ENCODE assay signal across 12 mouse cellular contexts in the genomic region with DNA sequence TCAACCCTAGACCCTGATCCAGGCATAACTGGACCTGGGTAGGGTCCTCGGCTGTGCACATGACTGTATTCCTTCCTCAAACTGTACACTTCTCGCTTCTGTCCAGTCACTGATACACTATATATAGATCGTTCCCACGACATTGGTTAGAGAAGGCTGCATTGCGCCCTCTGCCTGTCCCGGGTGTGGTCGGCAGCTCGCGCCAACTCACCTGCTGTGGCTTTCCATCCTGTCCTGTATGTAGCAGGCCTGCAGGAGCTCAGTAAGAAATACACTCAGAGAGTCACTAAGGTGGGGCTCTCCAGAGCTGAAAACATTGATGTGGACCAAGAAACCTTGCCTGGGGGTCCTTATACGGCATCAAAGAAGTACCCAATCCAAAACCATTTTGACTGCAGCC. TPM values are rescaled to one million over a fixed set of nuclear protein-coding genes. Genes with fewer than 3 reads are reported as not detected.
DNase-seq lines count a peak whose midpoint lies in the region; ATAC-seq and TF ChIP-seq lines count a peak whose summit lies in the region.
"Had no signal": no experiment of that assay in that cellular context is flagged by ENCODE, and none has a peak within 500 bp of the region (broad histone marks: within the 10 kb centered on the region; RNA-seq: fewer than 3 reads in every experiment).

No protein-coding gene starts in this region.

- H3K9me3 ChIP-seq in hindbrain, embryonic 13.5 days, result no peaks in the 10 kb centered on the region
- no peaks in the 10 kb centered on the region for H3K9me3 ChIP-seq in hindbrain, embryonic 12.5 days (replicated peaks)
- no peaks in the 10 kb centered on the region for H3K9me3 ChIP-seq in ES-Bruce4 (replicated peaks; ENCODE audit: control insufficient read depth, insufficient read depth, low read length, poor library complexity, severe bottlenecking)
- H3K9me3 ChIP-seq in limb, embryonic 15.5 days, result no peaks in the 10 kb centered on the region

- H3K9ac ChIP-seq in hindbrain, embryonic 13.5 days, result no peak overlapping the region
- H3K9ac ChIP-seq in hindbrain, embryonic 12.5 days, result no peak overlapping the region
- 0 out of 2 replicates have a peak overlapping the region, but pooled peaks have one; percentile 14 for H3K9ac ChIP-seq in ES-Bruce4 (ENCODE audit: low read depth, poor library complexity, severe bottlenecking)
- no peak overlapping the region for H3K9ac ChIP-seq in limb, embryonic 15.5 days
- H3K9ac ChIP-seq: neural tube, embryonic 12.5 days had no signal

- no peak overlapping the region for H3K4me3 ChIP-seq in hindbrain, embryonic 13.5 days
- H3K4me3 ChIP-seq in hindbrain, embryonic 12.5 days, result no peak overlapping the region
- H3K4me3 ChIP-seq in ES-Bruce4 (ENCODE audit: low read depth, low read length), result peak overlapping the region; percentile 22; the same call in 1 of the 2 replicates
- H3K4me3 ChIP-seq in limb, embryonic 15.5 days, result peak overlapping the region; percentile 12; the same call in 1 of the 2 replicates
- H3K4me3 ChIP-seq: neural tube, embryonic 12.5 days had no signal

- H3K4me2 ChIP-seq in hindbrain, embryonic 13.5 days, result 0 out of 2 replicates have a peak overlapping the region, but pooled peaks have one; percentile 17
- H3K4me2 ChIP-seq in hindbrain, embryonic 12.5 days (replicated peaks), result no peak overlapping the region; the same call in 1 of the 2 replicates
- 0 out of 2 replicates have a peak overlapping the region, but pooled peaks have one; percentile 17 for H3K4me2 ChIP-seq in limb, embryonic 15.5 days
- H3K4me2 ChIP-seq: neural tube, embryonic 12.5 days had no signal

- TF ChIP-seq POLR2A in ES-Bruce4 (IDR thresholded peaks at IDR 0.05; ENCODE audit: insufficient read depth, low read length), result no peak

- no peak overlapping the region; the same call in 1 of the 2 replicates for H3K27ac ChIP-seq in hindbrain, embryonic 13.5 days
- no peak overlapping the region for H3K27ac ChIP-seq in hindbrain, embryonic 12.5 days
- H3K27ac ChIP-seq in ES-Bruce4 (ENCODE audit: insufficient read depth, low read length), result no peak overlapping the region
- no peak overlapping the region for H3K27ac ChIP-seq in limb, embryonic 15.5 days
- H3K27ac ChIP-seq: neural tube, embryonic 12.5 days had no signal

- DNase-seq in frontal cortex, adult 2 months (ENCODE audit: extremely low spot score in 1 of 2, low spot score in 1 of 2), result no peak
- no peak for DNase-seq in thymus, postnatal 36 days

- peak; percentile 78 for TF ChIP-seq CTCF in ES-Bruce4 (IDR thresholded peaks at IDR 0.05; ENCODE audit: low read depth, low read length)

- 0 out of 2 replicates have a peak, but pooled peaks have one; percentile 10 for ATAC-seq in hindbrain, embryonic 13.5 days (ENCODE audit: low FRiP score)
- no peak for ATAC-seq in hindbrain, embryonic 12.5 days (ENCODE audit: low FRiP score)
- ATAC-seq in common myeloid progenitor, adult 5-6 weeks (replicated peaks; ENCODE audit: low read depth, poor library complexity, severe bottlenecking), result peak; percentile 16; the same call in 1 of the 2 replicates
- ATAC-seq in limb, embryonic 15.5 days (ENCODE audit: insufficient number of reproducible peaks, low FRiP score, low TSS enrichment, low read depth), result no peak
- no peak for ATAC-seq in megakaryocyte, adult 5-6 weeks (ENCODE audit: poor library complexity, severe bottlenecking)

- no peaks in the 10 kb centered on the region for H3K27me3 ChIP-seq in hindbrain, embryonic 13.5 days
- peaks cover 3% of the 10 kb centered on the region; the same call in 1 of the 2 replicates for H3K27me3 ChIP-seq in hindbrain, embryonic 12.5 days
- H3K27me3 ChIP-seq in ES-Bruce4 (ENCODE audit: control insufficient read depth, insufficient read depth, low read length, poor library complexity, severe bottlenecking), result no peaks in the 10 kb centered on the region
- no peaks in the 10 kb centered on the region for H3K27me3 ChIP-seq in limb, embryonic 15.5 days
- H3K27me3 ChIP-seq: CH12.LX; neural tube, embryonic 12.5 days had no signal

- H3K36me3 ChIP-seq in hindbrain, embryonic 13.5 days, result no peaks in the 10 kb centered on the region
- no peaks in the 10 kb centered on the region for H3K36me3 ChIP-seq in hindbrain, embryonic 12.5 days
- H3K36me3 ChIP-seq in ES-Bruce4 (ENCODE audit: control insufficient read depth, insufficient read depth, low read length, poor library complexity, severe bottlenecking), result no peaks in the 10 kb centered on the region
- H3K36me3 ChIP-seq in limb, embryonic 15.5 days, result no peaks in the 10 kb centered on the region
- H3K36me3 ChIP-seq: neural tube, embryonic 12.5 days had no signal

- no peak for TF ChIP-seq EP300 in ES-Bruce4 (IDR thresholded peaks at IDR 0.05; ENCODE audit: insufficient read depth, low read depth, low read length)

- H3K4me1 ChIP-seq in hindbrain, embryonic 13.5 days (replicated peaks), result no peaks in the 10 kb centered on the region
- no peaks in the 10 kb centered on the region for H3K4me1 ChIP-seq in hindbrain, embryonic 12.5 days
- peaks cover 2% of the 10 kb centered on the region for H3K4me1 ChIP-seq in ES-Bruce4 (ENCODE audit: control insufficient read depth, insufficient read depth, low read length)
- H3K4me1 ChIP-seq in limb, embryonic 15.5 days, result no peaks in the 10 kb centered on the region
- H3K4me1 ChIP-seq: neural tube, embryonic 12.5 days had no signal

- 79% methylated on average over 10 of the region's 10 CpGs for WGBS in hindbrain, embryonic 13.5 days
- 72% methylated on average over 10 of the region's 10 CpGs for WGBS in hindbrain, embryonic 12.5 days
- WGBS in limb, embryonic 15.5 days, result 65% methylated on average over 10 of the region's 10 CpGs

RNA-seq across cellular contexts. Expression of a gene that starts 17.6 kb away (rescaled TPM):
- polyA plus RNA-seq in hindbrain, embryonic 13.5 days (2015; fragmentation: Nextera tagmentation; extraction: Ambion mirVana), result 4.2 and 5.1 TPM in 2 replicates
- polyA plus RNA-seq in hindbrain, embryonic 12.5 days (2016; fragmentation: Nextera tagmentation; extraction: Ambion mirVana), result 1.9 and 2.2 TPM in 2 replicates
- polyA plus RNA-seq in ES-Bruce4 (2011; ENCODE audit: insufficient read depth, insufficient read length, low read depth, missing spikeins), result 0.33 and 0.40 TPM in 2 replicates
- not detected in 2 replicates for total RNA-seq in common myeloid progenitor, adult 5-6 weeks (2017)
- polyA plus RNA-seq in limb, embryonic 15.5 days (2015; fragmentation: Nextera tagmentation; extraction: Ambion mirVana), result 0.05 and 0.15 TPM in 2 replicates
- polyA plus RNA-seq in frontal cortex, adult 2 months (2012; rRNA removed), result 100 and 102 TPM in 2 replicates
- total RNA-seq in megakaryocyte, adult 5-6 weeks (2015), result not detected in 2 replicates
- total RNA-seq in megakaryocyte, adult 5-6 weeks (2017), result not detected in 2 replicates
- total RNA-seq: CH12.LX; heart, adult 18-20 months had no signal
- polyA plus RNA-seq: liver, embryonic 16.5 days had no signal

RNA-seq across cellular contexts. Expression of a gene that starts 37.5 kb away (rescaled TPM):
- 18.0 and 21.1 TPM in 2 replicates for polyA plus RNA-seq in hindbrain, embryonic 13.5 days (2015; fragmentation: Nextera tagmentation; extraction: Ambion mirVana)
- polyA plus RNA-seq in hindbrain, embryonic 12.5 days (2016; fragmentation: Nextera tagmentation; extraction: Ambion mirVana), result 30.8 and 32.7 TPM in 2 replicates
- polyA plus RNA-seq in ES-Bruce4 (2011; ENCODE audit: insufficient read depth, insufficient read length, low read depth, missing spikeins), result 19.8 and 25.9 TPM in 2 replicates
- total RNA-seq in common myeloid progenitor, adult 5-6 weeks (2017), result 38.6 and 74.1 TPM in 2 replicates
- 29.7 and 29.8 TPM in 2 replicates for polyA plus RNA-seq in limb, embryonic 15.5 days (2015; fragmentation: Nextera tagmentation; extraction: Ambion mirVana)
- 37.6 and 44.6 TPM in 2 replicates for polyA plus RNA-seq in frontal cortex, adult 2 months (2012; rRNA removed)
- 16.2 and 17.0 TPM in 2 replicates for total RNA-seq in megakaryocyte, adult 5-6 weeks (2015)
- 18.3 and 32.9 TPM in 2 replicates for total RNA-seq in megakaryocyte, adult 5-6 weeks (2017)

RNA-seq across cellular contexts. Expression of a gene that starts 49.0 kb away (rescaled TPM):
- polyA plus RNA-seq in hindbrain, embryonic 13.5 days (2015; fragmentation: Nextera tagmentation; extraction: Ambion mirVana), result 416 and 421 TPM in 2 replicates
- polyA plus RNA-seq in hindbrain, embryonic 12.5 days (2016; fragmentation: Nextera tagmentation; extraction: Ambion mirVana), result 542 and 547 TPM in 2 replicates
- polyA plus RNA-seq in ES-Bruce4 (2011; ENCODE audit: insufficient read depth, insufficient read length, low read depth, missing spikeins), result 669 and 685 TPM in 2 replicates
- total RNA-seq in common myeloid progenitor, adult 5-6 weeks (2017), result 494 and 900 TPM in 2 replicates
- 432 and 441 TPM in 2 replicates for polyA plus RNA-seq in limb, embryonic 15.5 days (2015; fragmentation: Nextera tagmentation; extraction: Ambion mirVana)
- polyA plus RNA-seq in frontal cortex, adult 2 months (2012; rRNA removed), result 132 and 137 TPM in 2 replicates
- total RNA-seq in megakaryocyte, adult 5-6 weeks (2015), result 244 and 276 TPM in 2 replicates
- total RNA-seq in megakaryocyte, adult 5-6 weeks (2017), result 240 and 264 TPM in 2 replicates

Comparison
In these comparisons a context has a peak if more than half of its experiments do, and no peak if none do; other contexts are left out.
1. ATAC-seq: peak in hindbrain, embryonic 13.5 days (single experiment) and common myeloid progenitor, adult 5-6 weeks (single experiment); none in hindbrain, embryonic 12.5 days (single experiment), limb, embryonic 15.5 days (single experiment) and megakaryocyte, adult 5-6 weeks (single experiment).
2. H3K4me3 ChIP-seq: peak in ES-Bruce4 (single experiment) and limb, embryonic 15.5 days (single experiment); none in hindbrain, embryonic 13.5 days (single experiment) and hindbrain, embryonic 12.5 days (single experiment).
3. RNA of a gene that starts 17.6 kb away (polyA plus RNA-seq): 100 to 102 TPM in frontal cortex, adult 2 months; 4.2 to 5.1 TPM in hindbrain, embryonic 13.5 days, 1.9 to 2.2 TPM in hindbrain, embryonic 12.5 days, 0.33 to 0.40 TPM in ES-Bruce4 and 0.05 to 0.15 TPM in limb, embryonic 15.5 days; every median in the first group is over 10 times any median in the second.